In the genomic region with DNA sequence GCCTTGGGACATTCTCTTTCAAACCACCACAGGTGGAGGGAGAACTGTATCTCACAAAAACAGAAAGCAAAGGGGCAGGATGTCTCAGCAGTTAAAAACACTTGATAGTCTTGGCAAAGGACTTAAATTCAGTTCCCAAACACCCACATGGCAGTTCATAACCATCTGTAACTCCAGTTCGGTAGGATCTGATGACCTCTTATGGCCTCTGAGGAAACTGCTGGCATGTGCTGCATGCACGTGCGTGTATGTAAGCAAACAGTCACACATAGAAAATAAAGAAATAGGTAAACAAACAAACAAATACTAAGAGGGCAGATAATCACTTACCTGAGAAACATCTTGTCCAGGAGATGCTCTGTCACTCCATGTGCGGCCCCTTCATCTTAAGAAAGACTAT, we compare ENCODE assay signal across 22 mouse cellular contexts.
DNase-seq lines count a peak whose midpoint lies in the region; ATAC-seq and TF ChIP-seq lines count a peak whose summit lies in the region.
"Had no signal": no experiment of that assay in that cellular context is flagged by ENCODE, and none has a peak within 500 bp of the region (broad histone marks: within the 10 kb centered on the region; RNA-seq: fewer than 3 reads in every experiment).

No protein-coding gene starts in this region.

- dilution Hi-C loops in CH12.LX (cut with MboI; ENCODE audit: extremely low pct_ligation_motif_present, extremely low pct_unique_long_range_greater_than_20kb, low sequenced_read_pairs), result no loop called here

- TF ChIP-seq POLR2A in CH12.LX (IDR thresholded peaks at IDR 0.05; ENCODE audit: low read depth, low read length), result no peak

- no peak overlapping the region for H3K4me3 ChIP-seq in intestine, postnatal 0 days (ENCODE audit: low read depth, low read length)
- H3K4me3 ChIP-seq in intestine, embryonic 15.5 days (replicated peaks), result no peak overlapping the region
- H3K4me3 ChIP-seq in midbrain, postnatal 0 days (ENCODE audit: low read depth, low read length), result no peak overlapping the region
- no peak overlapping the region for H3K4me3 ChIP-seq in midbrain, embryonic 13.5 days (replicated peaks)
- no peak overlapping the region for H3K4me3 ChIP-seq in CH12.LX (replicated peaks in 1 of 3; ENCODE audit: low read depth in 2 of 3, low read length in 2 of 3, poor library complexity in 1 of 3)
- no peak overlapping the region for H3K4me3 ChIP-seq in neural tube, embryonic 15.5 days (replicated peaks)
- no peak overlapping the region for H3K4me3 ChIP-seq in forebrain, embryonic 10.5 days
- H3K4me3 ChIP-seq: embryonic facial prominence, embryonic 13.5 days; heart, adult 2 months; heart, embryonic 15.5 days; hindbrain, embryonic 10.5 days had no signal

- DNase-seq in midbrain, postnatal 0 days (ENCODE audit: low spot score), result peak; percentile 4
- peak; percentile 34 for DNase-seq in CH12.LX (ENCODE audit: extremely low read depth)
- DNase-seq in brain, adult 2 months (ENCODE audit: low read depth, low spot score), result peak; percentile 12
- DNase-seq in forebrain, embryonic 10.5 days (ENCODE audit: extremely low spot score, low spot score), result no peak
- DNase-seq: adrenal gland, postnatal 10 days; cerebellum, adult 18-20 months; cerebellum, adult 9-11 months; cerebellum, postnatal 36 days; gastrocnemius, postnatal 14 days; heart, adult 2 months; heart, postnatal 14 days had no signal

- H3K9me3 ChIP-seq in intestine, postnatal 0 days (ENCODE audit: control insufficient read depth), result no peaks in the 10 kb centered on the region
- H3K9me3 ChIP-seq in intestine, embryonic 15.5 days, result no peaks in the 10 kb centered on the region
- H3K9me3 ChIP-seq in midbrain, postnatal 0 days (ENCODE audit: low read length), result no peaks in the 10 kb centered on the region
- H3K9me3 ChIP-seq in midbrain, embryonic 13.5 days, result no peaks in the 10 kb centered on the region
- no peaks in the 10 kb centered on the region for H3K9me3 ChIP-seq in CH12.LX (replicated peaks; ENCODE audit: low read length)
- H3K9me3 ChIP-seq in neural tube, embryonic 15.5 days (replicated peaks), result no peaks in the 10 kb centered on the region
- no peaks in the 10 kb centered on the region for H3K9me3 ChIP-seq in forebrain, embryonic 10.5 days
- H3K9me3 ChIP-seq: embryonic facial prominence, embryonic 13.5 days; heart, embryonic 15.5 days; hindbrain, embryonic 10.5 days had no signal

- peak; percentile 18; the same call in 1 of the 2 replicates for TF ChIP-seq CTCF in intestine, postnatal 0 days (IDR thresholded peaks at IDR 0.05; ENCODE audit: low read depth)
- peak; percentile 13; the same call in 1 of the 2 replicates for TF ChIP-seq CTCF in midbrain, postnatal 0 days (IDR thresholded peaks at IDR 0.05)
- TF ChIP-seq CTCF in CH12.LX (conservative IDR thresholded peaks at IDR 0.05 in 1 of 2, IDR thresholded peaks at IDR 0.05 in 1 of 2; ENCODE audit: low read depth in 2 of 2, low read length in 2 of 2), result peak; percentile 15 to 61; a peak in 2 of 4 replicates

- 78% methylated on average over 4 of the region's 4 CpGs for WGBS in intestine, postnatal 0 days
- 82% methylated on average over 4 of the region's 4 CpGs for WGBS in intestine, embryonic 15.5 days
- WGBS in midbrain, postnatal 0 days, result 82% methylated on average over 4 of the region's 4 CpGs
- 84% methylated on average over 4 of the region's 4 CpGs for WGBS in midbrain, embryonic 13.5 days
- 85% methylated on average over 4 of the region's 4 CpGs for WGBS in neural tube, embryonic 15.5 days
- WGBS in forebrain, embryonic 10.5 days, result 86% methylated on average over 4 of the region's 4 CpGs

- no peak for TF ChIP-seq EP300 in CH12.LX (IDR thresholded peaks at IDR 0.05; ENCODE audit: low read length)

- no peak overlapping the region for H3K4me2 ChIP-seq in intestine, postnatal 0 days (replicated peaks; ENCODE audit: low read depth)
- H3K4me2 ChIP-seq in intestine, embryonic 15.5 days (replicated peaks), result no peak overlapping the region
- H3K4me2 ChIP-seq in midbrain, postnatal 0 days (ENCODE audit: low read depth, low read length, poor library complexity, severe bottlenecking), result no peak overlapping the region
- no peak overlapping the region for H3K4me2 ChIP-seq in midbrain, embryonic 13.5 days (replicated peaks)
- H3K4me2 ChIP-seq in CH12.LX (ENCODE audit: insufficient read depth, low read depth, poor library complexity, severe bottlenecking), result no peak overlapping the region
- no peak overlapping the region for H3K4me2 ChIP-seq in neural tube, embryonic 15.5 days
- H3K4me2 ChIP-seq: embryonic facial prominence, embryonic 13.5 days; heart, embryonic 11.5 days; heart, embryonic 15.5 days; hindbrain, embryonic 14.5 days had no signal

- in situ Hi-C loops in CH12.LX (cut with MboI; ENCODE audit: low pct_ligation_motif_present, low pct_unique_long_range_greater_than_20kb, low sequenced_read_pairs), result loop anchor here (25.0 kb wide), 1 partner anchor 256 kb away; no protein-coding TSS in a partner anchor

- H3K27ac ChIP-seq in intestine, postnatal 0 days (ENCODE audit: low read depth, low read length), result no peak overlapping the region
- no peak overlapping the region for H3K27ac ChIP-seq in intestine, embryonic 15.5 days
- no peak overlapping the region for H3K27ac ChIP-seq in midbrain, postnatal 0 days (ENCODE audit: low read depth, low read length)
- H3K27ac ChIP-seq in midbrain, embryonic 13.5 days, result no peak overlapping the region
- no peak overlapping the region for H3K27ac ChIP-seq in CH12.LX (ENCODE audit: insufficient read depth, low read depth)
- no peak overlapping the region for H3K27ac ChIP-seq in neural tube, embryonic 15.5 days (replicated peaks)
- no peak overlapping the region for H3K27ac ChIP-seq in forebrain, embryonic 10.5 days
- H3K27ac ChIP-seq: embryonic facial prominence, embryonic 13.5 days; heart, adult 2 months; heart, embryonic 15.5 days; hindbrain, embryonic 10.5 days; hindbrain, embryonic 14.5 days had no signal

- no peaks in the 10 kb centered on the region for H3K27me3 ChIP-seq in intestine, postnatal 0 days (replicated peaks; ENCODE audit: control insufficient read depth, insufficient read depth, low read length)
- H3K27me3 ChIP-seq in intestine, embryonic 15.5 days (replicated peaks), result no peaks in the 10 kb centered on the region
- no peaks in the 10 kb centered on the region for H3K27me3 ChIP-seq in midbrain, postnatal 0 days (ENCODE audit: insufficient read depth, low read length)
- H3K27me3 ChIP-seq in midbrain, embryonic 13.5 days, result no peaks in the 10 kb centered on the region
- no peaks in the 10 kb centered on the region for H3K27me3 ChIP-seq in CH12.LX (replicated peaks)
- no peaks in the 10 kb centered on the region for H3K27me3 ChIP-seq in neural tube, embryonic 15.5 days (replicated peaks)
- no peaks in the 10 kb centered on the region for H3K27me3 ChIP-seq in forebrain, embryonic 10.5 days (ENCODE audit: poor library complexity, severe bottlenecking)
- H3K27me3 ChIP-seq: embryonic facial prominence, embryonic 13.5 days; heart, embryonic 15.5 days had no signal

- ATAC-seq in intestine, postnatal 0 days, result no peak
- no peak for ATAC-seq in intestine, embryonic 15.5 days
- ATAC-seq in midbrain, postnatal 0 days (ENCODE audit: low FRiP score), result no peak
- ATAC-seq in midbrain, embryonic 13.5 days, result no peak
- ATAC-seq in neural tube, embryonic 15.5 days (ENCODE audit: low FRiP score), result no peak
- ATAC-seq: forebrain, embryonic 14.5 days had no signal

- peak; percentile 73 for TF ChIP-seq RAD21 in CH12.LX (IDR thresholded peaks at IDR 0.05; ENCODE audit: low read depth, low read length)

- H3K79me2 ChIP-seq in CH12.LX (replicated peaks; ENCODE audit: control insufficient read depth, extremely low read depth, insufficient read depth, poor library complexity, severe bottlenecking), result no peaks in the 10 kb centered on the region

- no peak overlapping the region for H3K9ac ChIP-seq in intestine, postnatal 0 days (ENCODE audit: low read depth, low read length)
- no peak overlapping the region for H3K9ac ChIP-seq in intestine, embryonic 15.5 days
- H3K9ac ChIP-seq in midbrain, postnatal 0 days (replicated peaks; ENCODE audit: low read length, poor library complexity, severe bottlenecking), result no peak overlapping the region
- no peak overlapping the region for H3K9ac ChIP-seq in midbrain, embryonic 13.5 days (replicated peaks)
- no peak overlapping the region for H3K9ac ChIP-seq in CH12.LX (ENCODE audit: insufficient read depth, low read depth)
- H3K9ac ChIP-seq in neural tube, embryonic 15.5 days (replicated peaks), result no peak overlapping the region
- H3K9ac ChIP-seq: embryonic facial prominence, embryonic 13.5 days; heart, embryonic 15.5 days; hindbrain, embryonic 14.5 days had no signal

- H3K4me1 ChIP-seq in intestine, postnatal 0 days (replicated peaks; ENCODE audit: control insufficient read depth, insufficient read depth, low read length), result no peaks in the 10 kb centered on the region
- no peaks in the 10 kb centered on the region for H3K4me1 ChIP-seq in intestine, embryonic 15.5 days (replicated peaks)
- H3K4me1 ChIP-seq in midbrain, postnatal 0 days (ENCODE audit: insufficient read depth, low read length), result no peaks in the 10 kb centered on the region
- H3K4me1 ChIP-seq in midbrain, embryonic 13.5 days (replicated peaks), result peaks cover 17% of the 10 kb centered on the region
- peaks cover 0 to 46% of the 10 kb centered on the region in 2 experiments; a peak in 3 of 4 replicates for H3K4me1 ChIP-seq in CH12.LX (ENCODE audit: control insufficient read depth in 1 of 2, insufficient read depth in 2 of 2)
- H3K4me1 ChIP-seq in neural tube, embryonic 15.5 days, result peaks cover 4% of the 10 kb centered on the region; the same call in 1 of the 2 replicates
- H3K4me1 ChIP-seq in forebrain, embryonic 10.5 days, result no peaks in the 10 kb centered on the region
- H3K4me1 ChIP-seq: embryonic facial prominence, embryonic 13.5 days; heart, embryonic 15.5 days; hindbrain, embryonic 10.5 days had no signal

- no peaks in the 10 kb centered on the region for H3K36me3 ChIP-seq in intestine, postnatal 0 days (ENCODE audit: control insufficient read depth, insufficient read depth)
- no peaks in the 10 kb centered on the region for H3K36me3 ChIP-seq in intestine, embryonic 15.5 days
- no peaks in the 10 kb centered on the region for H3K36me3 ChIP-seq in midbrain, postnatal 0 days (ENCODE audit: insufficient read depth, low read length)
- no peaks in the 10 kb centered on the region for H3K36me3 ChIP-seq in midbrain, embryonic 13.5 days
- no peaks in the 10 kb centered on the region for H3K36me3 ChIP-seq in CH12.LX (replicated peaks in 1 of 2; ENCODE audit: control insufficient read depth in 1 of 2, insufficient read depth in 1 of 2, low read length in 1 of 2)
- H3K36me3 ChIP-seq in neural tube, embryonic 15.5 days, result no peaks in the 10 kb centered on the region
- H3K36me3 ChIP-seq in forebrain, embryonic 10.5 days (replicated peaks), result no peaks in the 10 kb centered on the region
- H3K36me3 ChIP-seq: embryonic facial prominence, embryonic 13.5 days; G1E; heart, embryonic 15.5 days; hindbrain, embryonic 10.5 days had no signal

TF ChIP-seq in CH12.LX, 34 proteins besides CTCF, POLR2A, EP300 and RAD21 (continues in another document):
- TF ChIP-seq BHLHE40 (IDR thresholded peaks at IDR 0.05; ENCODE audit: low read depth, low read length) (peak; percentile 93), POLR2AphosphoS2 (IDR thresholded peaks at IDR 0.05; ENCODE audit: low read depth, low read length) (no peak), MYC (IDR thresholded peaks at IDR 0.05; ENCODE audit: low read depth, low read length) (0 out of 2 replicates have a peak, but pooled peaks have one; percentile 18), KAT2A (IDR thresholded peaks at IDR 0.05; ENCODE audit: insufficient replicate concordance, low read length) (no peak)
